Mouse (Mus musculus): ENCODE results near the gene Dnm3.

Gene Dnm3

GRCm38 (mm10) chr1:161955846-161956245 is 522.0 kb downstream of the Dnm3 start:
- no peak for DNase-seq (ENCODE audit: low spot score in 2 of 2)

GRCm38 (mm10) chr1:161952599-161952998 is 525.2 kb downstream of the Dnm3 start:
- no peak for DNase-seq (ENCODE audit: low spot score in 2 of 2)

DNA sequence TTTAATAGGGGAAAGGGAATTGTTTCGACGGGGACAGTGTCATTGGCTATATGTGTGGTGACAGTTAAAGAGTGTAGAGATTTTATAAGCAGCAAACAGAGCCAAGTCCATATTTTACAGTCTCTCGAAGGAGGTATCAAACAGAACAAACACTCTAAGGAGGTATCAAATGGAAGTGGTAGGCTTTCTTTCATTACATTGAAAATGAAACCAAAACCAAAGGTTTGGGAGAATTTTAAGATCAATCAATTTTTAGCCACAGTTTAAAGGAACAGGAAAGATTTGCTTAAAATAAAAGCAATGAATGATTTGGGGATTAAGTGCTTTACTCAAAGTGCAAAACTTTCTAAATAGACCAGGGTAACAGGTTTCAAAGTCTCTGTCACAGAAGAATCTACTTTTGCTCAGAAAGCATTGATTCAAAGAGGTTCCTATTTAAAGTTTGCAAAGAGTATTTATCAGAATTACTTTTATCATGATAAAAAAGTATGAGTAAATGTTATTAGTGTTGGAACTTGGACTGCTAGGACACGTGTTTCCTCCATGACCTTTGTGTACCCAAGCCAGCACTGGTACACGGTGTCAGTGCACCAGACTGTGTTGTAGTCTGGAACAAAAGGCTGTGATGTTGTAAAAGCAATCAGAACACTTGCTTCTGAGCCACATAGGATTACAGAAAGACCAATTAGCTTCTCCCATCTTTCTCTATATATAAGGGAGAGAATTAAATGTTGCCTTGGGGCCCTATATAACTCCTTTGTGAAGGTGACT is 526.6 kb downstream of the Dnm3 start:
- DNase-seq (ENCODE audit: low spot score in 2 of 2), result no peak

DNA sequence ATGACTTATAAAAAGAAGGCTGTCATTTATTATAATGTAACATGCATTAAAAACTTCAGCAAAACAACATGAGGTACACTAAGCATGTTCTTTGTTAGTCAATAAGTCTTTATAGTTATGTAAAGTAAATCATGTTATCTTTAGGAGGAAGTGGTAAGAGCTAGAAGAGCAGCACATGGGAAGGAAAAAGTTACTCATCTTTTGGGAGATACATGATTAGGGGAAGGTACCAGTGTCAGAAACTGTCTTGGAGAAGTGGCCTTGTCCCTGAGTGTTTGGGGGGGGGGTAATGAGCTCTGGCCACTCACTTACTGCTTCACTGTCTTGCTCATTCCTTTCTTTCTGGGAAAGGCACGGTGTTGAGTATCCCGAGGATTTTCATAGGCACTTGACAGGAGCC is 535.8 kb downstream of the Dnm3 start:
- no peak for DNase-seq (ENCODE audit: low spot score in 2 of 2)

Measured in frontal cortex, postnatal 14 days (tissue).